Mouse (Mus musculus): ENCODE data around the gene Gstt4.

The Gstt4 gene

GRCm38 (mm10) chr10:75829529-75830274, 7.4 kb upstream of the Gstt4 start:
- ChIA-PET CTCF (interaction anchor here in 2 of 4 experiments (0.6 to 1.0 kb wide), 3 partner anchors 56 to 197 kb away, joined by 3 to 5 read pairs (median 5); partner anchors contain the start of gene Ddt (in 1 of the 2)), POLR2A (interaction anchor here in 2 of 4 experiments (0.6 to 1.9 kb wide), 5 partner anchors 8 to 143 kb away, joined by 3 to 5 read pairs (median 3); partner anchors contain the start of gene Gstt2 (in 1 of the 2))

- POLR2A ChIA-PET, result interaction anchor here in 2 of 4 experiments (0.8 to 1.9 kb wide), 5 partner anchors 9 to 141 kb away, joined by 3 to 5 read pairs (median 5); partner anchors contain the start of genes Ddt (in 1 of the 2) and Gstt2 (in 1 of the 2)
- CTCF ChIA-PET, result interaction anchor here in 2 of 4 experiments (0.8 to 1.2 kb wide), 2 partner anchors 10 to 54 kb away, joined by 6 read pairs; no protein-coding TSS in a partner anchor
These were observed 6.2 kb upstream of the Gstt4 start for GRCm38 (mm10) chr10:75828500-75828931.

- ChIA-PET CTCF (interaction anchor here in 1 of 4 experiments (1.2 kb wide), 1 partner anchor 9 kb away, joined by 6 read pairs; no protein-coding TSS in a partner anchor), POLR2A (interaction anchor here in 2 of 4 experiments (0.6 to 1.9 kb wide), 4 partner anchors 10 to 148 kb away, joined by 3 to 5 read pairs (median 5); partner anchors contain the start of genes Ddt (in 1 of the 2) and Gstt2 (in 1 of the 2))
These were observed 5.5 kb upstream of the Gstt4 start for GRCm38 (mm10) chr10:75827668-75828360.

GRCm38 (mm10) chr10:75824530-75824929, 2.2 kb upstream of the Gstt4 start:
- ChIA-PET CTCF (interaction anchor here in 1 of 4 experiments (0.7 kb wide), 1 partner anchor 16 kb away, joined by 4 read pairs; no protein-coding TSS in a partner anchor), POLR2A (no interaction called here)

- POLR2A ChIA-PET, result interaction anchor here in 1 of 4 experiments (0.6 kb wide), 1 partner anchor 15 kb away, joined by 5 read pairs; no protein-coding TSS in a partner anchor
- CTCF ChIA-PET, result interaction anchor here in 1 of 4 experiments (0.7 to 1.4 kb wide), 2 partner anchors 8 to 16 kb away, joined by 4 read pairs; no protein-coding TSS in a partner anchor
These were observed 1.4 kb upstream of the Gstt4 start for GRCm38 (mm10) chr10:75823782-75824181.

- CTCF ChIA-PET, result interaction anchor here in 2 of 4 experiments (1.3 to 1.8 kb wide), 3 partner anchors 17 to 29 kb away, joined by 3 to 4 read pairs (median 4); partner anchors contain the start of gene Gstt2 (in 1 of the 2)
These were observed 2.5 kb downstream of the Gstt4 start for GRCm38 (mm10) chr10:75819882-75820281.

GRCm38 (mm10) chr10:75818641-75819040, 3.7 kb downstream of the Gstt4 start:
- CTCF ChIA-PET, result interaction anchor here in 3 of 4 experiments (0.7 to 1.8 kb wide), 10 partner anchors 9 to 232 kb away, joined by 3 to 7 read pairs (median 4); partner anchors contain the start of gene Ddt (in 1 of the 3)
- POLR2A ChIA-PET, result interaction anchor here in 3 of 4 experiments (0.9 to 1.6 kb wide), 5 partner anchors 19 to 103 kb away, joined by 3 to 4 read pairs (median 3); partner anchors contain the start of genes Ddt (in 1 of the 3) and Smarcb1 (in 1 of the 3)

More at GRCm38 (mm10) chr10:75819882-75820281, 2.5 kb downstream of the Gstt4 start:
- POLR2A ChIA-PET, result interaction anchor here in 2 of 4 experiments (0.9 to 1.6 kb wide), 3 partner anchors 20 to 55 kb away, joined by 3 to 4 read pairs (median 3); partner anchors contain the start of gene Ddt (in 1 of the 2)

- POLR2A ChIA-PET, result no interaction called here
- CTCF ChIA-PET, result no interaction called here
These were observed 18.1 kb downstream of the Gstt4 start for GRCm38 (mm10) chr10:75804217-75804616.

- CTCF ChIA-PET, result interaction anchor here in 3 of 4 experiments (0.6 to 1.6 kb wide), 9 partner anchors 18 to 234 kb away, joined by 3 to 6 read pairs (median 3); partner anchors contain the start of genes Ddt (in 2 of the 3), Gm20441 (in 1 of the 3) and Zfp280b (in 1 of the 3)
- POLR2A ChIA-PET, result interaction anchor here in 3 of 4 experiments (0.6 to 2.5 kb wide), 18 partner anchors 8 to 150 kb away, joined by 3 to 17 read pairs (median 4); partner anchors contain the start of genes Cabin1 (in 2 of the 3), Ddt (in 2 of the 3), Chchd10 (in 1 of the 3) and Gm20441 (in 1 of the 3)
These were observed 24.1 kb downstream of the Gstt4 start, which contains the start of gene Gstt1 for GRCm38 (mm10) chr10:75798176-75798696. Gene Gstt1 (minus strand): TSS chr10:75798584.

- POLR2A ChIA-PET, result interaction anchor here in 3 of 4 experiments (1.0 to 2.5 kb wide), 10 partner anchors 8 to 149 kb away, joined by 3 to 17 read pairs (median 5); partner anchors contain the start of genes Cabin1 (in 1 of the 3), Ddt (in 1 of the 3), Gm20441 (in 1 of the 3) and Gstt3 (in 1 of the 3)
- CTCF ChIA-PET, result interaction anchor here in 2 of 4 experiments (0.6 to 1.6 kb wide), 5 partner anchors 18 to 235 kb away, joined by 3 to 6 read pairs (median 5); partner anchors contain the start of genes Ddt (in 1 of the 2), Gm20441 (in 1 of the 2) and Zfp280b (in 1 of the 2)
These were observed 24.6 kb downstream of the Gstt4 start for GRCm38 (mm10) chr10:75797619-75798175.

GRCm38 (mm10) chr10:75796731-75797516, 25.4 kb downstream of the Gstt4 start:
- ChIA-PET CTCF (no interaction called here), POLR2A (interaction anchor here in 2 of 4 experiments (0.9 to 1.8 kb wide), 3 partner anchors 9 to 16 kb away, joined by 3 to 5 read pairs (median 4); partner anchors contain the start of genes Gm20441 (in 2 of the 2) and Gstt3 (in 2 of the 2))

- CTCF ChIA-PET, result interaction anchor here in 2 of 4 experiments (0.6 to 1.2 kb wide), 3 partner anchors 38 to 51 kb away, joined by 3 to 4 read pairs (median 3); no protein-coding TSS in a partner anchor
- POLR2A ChIA-PET, result interaction anchor here in 3 of 4 experiments (0.7 to 1.4 kb wide), 3 partner anchors 22 to 199 kb away, joined by 3 to 4 read pairs (median 3); partner anchors contain the start of gene Ddt (in 3 of the 3)
These were observed 27.5 kb downstream of the Gstt4 start for GRCm38 (mm10) chr10:75794880-75795279.

GRCm38 (mm10) chr10:75790773-75791172, 31.6 kb downstream of the Gstt4 start:
- POLR2A ChIA-PET, result interaction anchor here (0.6 to 1.6 kb wide), 6 partner anchors 10 to 47 kb away, joined by 3 to 5 read pairs (median 4); partner anchors contain the start of genes Ddt (in 2 of the 4), Gm20441 (in 1 of the 4) and Gstt2 (in 1 of the 4)
- CTCF ChIA-PET, result interaction anchor here in 3 of 4 experiments (0.6 to 2.1 kb wide), 6 partner anchors 8 to 146 kb away, joined by 3 to 10 read pairs (median 5); partner anchors contain the start of genes Gm20441 (in 1 of the 3) and Gstt3 (in 1 of the 3)

GRCm38 (mm10) chr10:75789841-75790240, 32.5 kb downstream of the Gstt4 start:
- POLR2A ChIA-PET, result interaction anchor here in 2 of 4 experiments (1.0 to 1.7 kb wide), 5 partner anchors 9 to 147 kb away, joined by 3 to 6 read pairs (median 5); partner anchors contain the start of genes Gstt1 (in 2 of the 2), Ddt (in 1 of the 2), Gm20441 (in 1 of the 2) and Gstt3 (in 1 of the 2)
- CTCF ChIA-PET, result interaction anchor here in 2 of 4 experiments (0.6 to 1.5 kb wide), 2 partner anchors 17 to 42 kb away, joined by 3 to 12 read pairs; no protein-coding TSS in a partner anchor

GRCm38 (mm10) chr10:75789081-75789735, 33.1 kb downstream of the Gstt4 start:
- ChIA-PET CTCF (interaction anchor here in 3 of 4 experiments (0.7 to 1.5 kb wide), 3 partner anchors 43 to 313 kb away, joined by 3 to 5 read pairs (median 5); no protein-coding TSS in a partner anchor), POLR2A (interaction anchor here in 3 of 4 experiments (0.5 to 1.7 kb wide), 10 partner anchors 9 to 449 kb away, joined by 3 to 7 read pairs (median 4); partner anchors contain the start of genes Gstt1 (in 2 of the 3), Gm20441 (in 1 of the 3) and Gstt3 (in 1 of the 3))
